Mouse (Mus musculus): ENCODE measurements around the gene Gm6164. TPM values are rescaled to one million over a fixed set of nuclear protein-coding genes. Genes with fewer than 3 reads are reported as not detected.
"Not testable (repeated sequence)": the region's sequence is repeated elsewhere in the genome, so short reads cannot be mapped to it uniquely, and the experiment has no call there.

Gene Gm6164
- not detected for total RNA-seq (2021)

- DNase-seq (ENCODE audit: low spot score in 2 of 2); intact Hi-C loops (cut with DNase I): not testable (repeated sequence)
Measured at GRCm38 (mm10) chr7:20205507-20205906, at the start of gene Gm6164. Gene Gm6164 (minus strand): TSS chr7:20205607.

DNA sequence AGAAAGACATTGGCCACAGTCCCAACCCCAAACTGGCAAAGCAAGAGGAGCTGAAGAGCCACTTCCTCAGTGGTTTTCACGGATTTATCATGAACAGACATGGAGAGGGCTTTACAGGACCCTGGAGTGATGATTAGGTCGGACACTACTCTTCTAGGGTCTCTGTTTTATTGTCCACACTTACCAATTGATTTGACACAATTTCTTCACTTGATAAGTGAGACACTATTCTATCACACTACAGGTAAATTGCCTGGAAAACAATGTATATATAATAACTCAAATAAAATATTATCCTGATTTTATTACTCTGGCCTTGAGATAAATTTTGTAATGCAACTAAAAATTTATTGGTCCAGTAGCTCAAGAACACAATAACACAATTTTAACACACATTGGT, 28.3 kb upstream of the Gm6164 start, which contains the start of gene Gm4498:
Gene Gm4498 (minus strand): TSS at position 101 of the 400 bp plus-strand sequence.
- intact Hi-C loops (cut with DNase I); DNase-seq (ENCODE audit: low spot score in 2 of 2): not testable (repeated sequence)

DNA sequence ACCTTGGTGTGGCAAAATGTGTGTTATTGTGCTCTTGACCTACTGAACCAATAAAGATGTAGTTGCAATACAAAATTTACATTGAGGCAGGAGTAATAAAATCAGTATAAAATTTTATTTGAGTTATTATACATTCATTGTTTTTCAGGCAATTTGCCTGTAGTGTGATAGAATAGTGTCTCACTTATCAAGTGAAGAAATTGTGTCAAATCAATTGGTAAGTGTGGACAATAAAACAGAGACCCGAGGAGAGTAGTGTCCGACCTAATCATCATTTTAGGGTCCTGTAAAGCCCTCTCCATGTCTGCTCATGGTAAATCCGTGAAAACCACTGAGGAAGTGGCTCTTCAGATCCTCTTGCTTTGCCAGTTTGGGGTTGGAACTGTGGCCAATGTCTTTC, 12.0 kb downstream of the Gm6164 start, which contains the start of gene Vmn1r95:
Gene Vmn1r95 (plus strand): TSS at position 301 of the 400 bp plus-strand sequence.
- intact Hi-C loops (cut with DNase I); DNase-seq (ENCODE audit: low spot score in 2 of 2): not testable (repeated sequence)

DNA sequence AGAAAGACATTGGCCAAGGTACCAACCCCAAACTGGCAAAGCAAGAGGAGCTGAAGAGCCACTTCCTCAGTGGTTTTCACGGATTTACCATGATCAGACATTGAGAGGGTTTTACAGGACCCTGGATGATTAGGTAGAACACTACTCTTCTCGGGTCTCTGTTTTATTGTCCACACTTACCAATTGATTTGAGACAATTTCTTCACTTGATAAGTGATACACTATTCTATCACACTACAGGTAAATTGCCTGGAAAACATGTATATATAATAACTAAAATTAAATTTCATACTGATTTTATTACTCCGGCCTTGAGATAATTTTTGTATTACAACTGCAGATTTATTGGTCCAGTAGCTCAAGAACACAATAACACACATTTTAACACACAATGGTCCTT, 37.1 kb downstream of the Gm6164 start, which contains the start of gene Vmn1r94:
Gene Vmn1r94 (minus strand): TSS at position 101 of the 400 bp plus-strand sequence.
- DNase-seq (ENCODE audit: low spot score in 2 of 2); intact Hi-C loops (cut with DNase I): not testable (repeated sequence)

Other genes with a start within 250 kb of the Gm6164 start
- not detected for gene Ceacam20, start 240.2 kb downstream of the Gm6164 start, total RNA-seq (2021)
- not detected for gene Nlrp9b, start 214.1 kb downstream of the Gm6164 start, total RNA-seq (2021)
- gene Vmn1r91, start 105.9 kb downstream of the Gm6164 start, total RNA-seq (2021), result not detected
- gene Gm16442, start 83.0 kb downstream of the Gm6164 start, total RNA-seq (2021), result not detected
- gene Vmn1r93, start 66.5 kb downstream of the Gm6164 start, total RNA-seq (2021), result not detected
- not detected for gene Vmn1r94, start 37.2 kb downstream of the Gm6164 start, total RNA-seq (2021)
- not detected for gene Vmn1r95, start 11.9 kb downstream of the Gm6164 start, total RNA-seq (2021)
- not detected for gene Gm4498, start 28.2 kb upstream of the Gm6164 start, total RNA-seq (2021)
- gene Gm5890, start 57.2 kb upstream of the Gm6164 start, total RNA-seq (2021), result not detected
- gene Gm4133, start 128.5 kb upstream of the Gm6164 start, total RNA-seq (2021), result not detected
- not detected for gene Gm5728, start 169.8 kb upstream of the Gm6164 start, total RNA-seq (2021)
- gene Vmn1r100, start 212.3 kb upstream of the Gm6164 start, total RNA-seq (2021), result not detected
- gene Vmn1r101, start 237.0 kb upstream of the Gm6164 start, total RNA-seq (2021), result not detected

Measured in left cerebral cortex, postnatal 36 days (tissue).